Mouse (Mus musculus): ENCODE measurements around the gene Grm8.

The Grm8 gene

DNA sequence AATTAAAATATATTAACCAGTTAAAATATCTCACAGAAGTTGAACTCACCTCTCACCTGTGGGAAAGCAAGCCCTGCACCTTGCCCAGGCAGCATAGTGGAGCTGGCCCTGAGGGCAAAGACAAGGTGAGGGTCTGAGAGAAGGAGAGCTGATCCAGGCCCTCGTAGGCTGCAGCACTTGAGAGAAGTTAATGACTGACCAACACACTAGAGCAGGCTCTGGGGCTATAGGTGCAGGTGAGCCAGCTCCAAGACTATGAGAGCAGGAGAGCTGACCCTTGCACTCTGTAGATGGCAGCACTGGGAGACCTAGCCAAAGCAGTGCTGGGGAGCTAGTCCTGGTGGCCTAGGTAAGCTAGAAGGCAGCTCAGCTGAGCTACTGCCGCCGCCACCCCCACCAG is 499.1 kb downstream of the Grm8 start:
- no peak for DNase-seq (ENCODE audit: low spot score)

DNA sequence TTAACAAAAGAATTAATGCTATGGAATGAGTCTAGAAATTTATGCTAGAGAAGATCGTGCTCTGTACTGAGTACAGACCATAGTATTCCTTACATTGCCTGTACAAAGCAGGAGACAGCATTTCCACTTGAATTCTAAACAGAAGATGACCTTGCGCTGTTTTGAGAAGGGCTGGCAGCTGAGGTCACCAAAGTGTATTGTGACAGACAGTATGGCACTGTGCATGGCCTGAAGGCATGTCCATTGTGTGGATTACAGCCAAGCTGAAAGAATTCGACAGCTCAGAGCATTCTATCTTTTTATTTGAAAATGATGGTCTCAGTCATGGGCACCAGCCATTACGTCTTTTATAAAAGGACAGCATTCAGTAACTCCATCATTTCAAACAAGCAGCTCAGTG is 517.5 kb downstream of the Grm8 start:
- DNase-seq (ENCODE audit: low spot score), result no peak

DNA sequence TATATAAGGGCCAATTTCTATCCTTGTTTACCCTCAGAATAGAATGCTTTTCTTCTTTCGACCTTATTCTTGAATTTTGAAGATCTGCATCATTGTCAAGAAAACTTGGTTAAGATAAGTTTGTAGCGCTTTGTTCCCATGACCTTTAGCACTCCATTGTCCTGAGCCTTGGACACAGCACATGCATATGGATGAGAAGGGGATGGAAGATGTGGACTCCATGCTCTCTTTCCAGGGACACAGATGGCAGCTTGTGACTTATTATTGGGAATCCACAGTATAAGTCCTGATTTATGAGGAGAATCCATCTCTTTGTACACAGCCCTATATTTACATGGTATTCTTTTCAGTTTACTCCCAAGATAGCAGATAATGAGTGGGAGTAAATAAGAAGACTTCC is 554.5 kb downstream of the Grm8 start:
- no peak for DNase-seq (ENCODE audit: low spot score)

DNA sequence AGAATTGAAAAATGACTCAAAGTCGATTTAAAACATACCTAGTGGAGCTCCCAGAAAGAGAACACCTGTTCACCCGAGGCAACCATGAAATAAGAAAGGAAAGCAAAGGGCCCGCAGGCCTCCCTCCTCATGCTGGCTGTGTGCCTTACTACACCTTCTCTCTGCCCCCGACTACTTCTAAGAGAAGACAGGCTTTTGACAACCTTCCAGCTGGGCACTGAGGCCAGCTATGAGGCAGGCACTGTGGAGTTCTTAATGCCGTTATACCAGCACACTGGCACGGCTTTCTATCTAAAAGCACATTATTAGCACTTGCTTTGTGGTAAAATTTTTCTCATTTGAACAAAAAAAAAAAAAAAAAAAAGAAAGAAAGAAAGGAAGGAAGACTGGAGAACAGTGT is 589.5 kb downstream of the Grm8 start:
- no peak for DNase-seq (ENCODE audit: low spot score)

DNA sequence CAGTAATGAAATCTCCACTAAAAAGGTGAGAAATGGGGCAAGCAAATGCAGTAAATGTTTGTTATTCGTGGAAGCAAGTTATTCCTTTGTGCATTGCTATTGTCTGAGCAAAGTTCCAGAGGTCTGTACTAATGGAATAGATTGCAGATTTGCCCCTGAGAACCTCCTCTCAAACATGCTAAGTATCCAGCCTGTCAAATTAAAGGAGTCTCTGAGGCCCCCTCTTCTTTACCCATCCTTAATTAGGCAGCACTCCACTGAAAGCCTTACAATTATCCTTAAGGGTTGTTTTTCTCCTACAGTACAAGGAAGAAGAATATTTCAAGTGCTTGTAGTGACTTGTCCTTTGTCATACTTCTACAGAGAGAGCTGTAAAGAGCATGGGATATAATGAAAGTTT is 617.4 kb downstream of the Grm8 start:
- no peak for DNase-seq (ENCODE audit: low spot score)

GRCm38 (mm10) chr6:27460998-27461397 is 674.0 kb downstream of the Grm8 start:
- DNase-seq (ENCODE audit: low spot score), result no peak

GRCm38 (mm10) chr6:27408473-27408872 is 726.5 kb downstream of the Grm8 start:
- peak; percentile 58 for DNase-seq (ENCODE audit: low spot score)

DNA sequence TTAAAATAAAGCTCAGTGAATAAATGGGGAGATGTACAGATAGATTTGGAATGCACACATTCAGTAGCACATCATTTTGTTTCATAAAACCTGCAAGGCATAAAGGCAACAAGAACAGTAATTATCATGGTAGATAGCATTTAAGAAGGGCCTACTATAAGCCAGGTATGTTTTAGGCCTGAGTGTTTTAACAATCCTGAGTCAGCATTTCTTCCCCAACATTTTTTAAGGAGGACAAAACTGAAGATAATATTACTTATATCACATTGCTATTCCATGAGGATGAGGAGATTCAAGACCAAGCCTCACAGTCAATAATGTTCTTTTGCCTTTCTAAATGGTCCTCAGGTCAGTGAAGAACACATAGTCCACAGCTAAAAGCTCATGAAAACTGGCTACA is 762.6 kb downstream of the Grm8 start:
- no peak for DNase-seq (ENCODE audit: low spot score)

- DNase-seq (ENCODE audit: low spot score), result no peak
Measured at GRCm38 (mm10) chr6:27371095-27371494, 763.9 kb downstream of the Grm8 start.

DNA sequence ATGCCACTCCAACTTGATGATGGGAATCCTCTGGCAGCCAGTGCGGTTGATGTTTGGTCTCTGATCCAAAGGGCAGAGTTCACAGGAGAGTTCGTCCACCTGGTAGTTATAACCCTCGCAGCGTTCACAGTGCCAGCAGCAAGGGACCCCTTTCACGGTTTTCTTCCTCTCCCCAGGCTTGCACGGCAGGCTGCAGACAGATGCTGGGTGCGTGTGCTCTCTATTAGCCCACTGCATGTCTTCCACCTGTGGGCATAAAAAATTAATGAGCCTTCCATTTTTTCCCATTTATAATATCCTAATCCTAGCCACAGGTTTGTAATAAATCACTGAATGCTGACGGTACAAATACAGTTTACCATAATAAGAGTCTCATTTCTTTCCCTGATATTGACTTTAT is 771.2 kb downstream of the Grm8 start:
- no peak for DNase-seq (ENCODE audit: low spot score)

GRCm38 (mm10) chr6:27360440-27360839 is 774.5 kb downstream of the Grm8 start:
- no peak for DNase-seq (ENCODE audit: low spot score)

DNA sequence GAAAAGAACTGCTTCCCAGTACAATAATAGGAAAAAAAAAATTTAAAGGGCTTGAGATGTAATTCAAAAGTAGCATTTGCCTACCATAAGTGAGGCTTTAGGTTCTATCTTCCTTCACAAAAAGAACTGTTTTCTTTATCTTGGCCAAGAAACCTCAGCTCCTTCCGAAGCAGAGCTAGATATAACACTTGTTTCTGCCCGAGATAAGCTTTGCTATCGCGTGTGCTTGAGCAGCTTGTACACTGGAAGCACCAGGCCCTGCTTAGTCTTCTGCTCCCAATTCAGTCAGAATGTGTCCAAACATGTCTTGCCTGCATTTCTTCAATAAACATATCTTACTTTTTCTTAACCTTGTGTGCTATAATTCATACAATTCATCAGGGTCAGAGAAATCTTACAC is 783.8 kb downstream of the Grm8 start:
- no peak for DNase-seq (ENCODE audit: low spot score)

DNA sequence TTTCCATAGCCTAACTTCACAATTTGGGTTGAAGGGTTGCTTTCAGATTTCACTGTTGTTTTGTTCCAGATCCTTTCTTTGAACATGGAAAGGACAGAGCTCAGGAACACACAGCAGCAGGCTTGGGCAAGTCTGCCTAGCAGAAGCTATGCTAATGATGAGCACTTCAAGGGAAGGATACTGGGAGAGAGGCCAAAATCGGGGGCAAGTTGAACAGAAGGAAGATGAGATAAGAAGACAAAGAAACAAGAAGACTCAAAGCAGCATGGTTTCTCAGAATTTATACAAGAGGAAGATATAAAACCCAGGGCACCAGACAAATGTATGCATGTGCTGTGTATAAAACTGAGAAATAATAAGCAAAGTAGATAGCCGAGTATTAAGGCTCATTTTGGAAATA is 786.7 kb downstream of the Grm8 start:
- DNase-seq (ENCODE audit: low spot score), result no peak

- no peak for DNase-seq (ENCODE audit: low spot score)
Measured at GRCm38 (mm10) chr6:27346311-27346710, 788.7 kb downstream of the Grm8 start.

- peak; percentile 50 for DNase-seq (ENCODE audit: low spot score)
Measured at GRCm38 (mm10) chr6:27340131-27340530, 794.8 kb downstream of the Grm8 start.

DNA sequence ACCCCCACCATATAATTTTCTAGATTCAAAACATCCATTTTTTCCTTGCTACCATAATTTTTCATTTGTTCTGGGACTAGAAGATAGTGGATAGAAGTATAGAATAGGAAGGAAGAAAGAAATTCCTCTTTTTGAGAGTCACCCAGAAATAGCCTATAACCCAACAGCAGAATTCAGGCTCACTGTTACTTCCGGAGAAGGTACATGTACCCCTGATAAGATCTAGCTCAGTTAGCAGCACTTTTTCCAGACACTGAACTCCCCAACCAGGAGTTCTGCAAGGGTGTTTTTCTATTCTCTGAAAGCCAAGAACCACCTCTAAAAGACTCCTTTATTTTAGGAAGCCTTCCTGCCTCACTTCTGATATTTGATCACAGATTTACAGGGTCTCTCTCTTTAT is 816.4 kb downstream of the Grm8 start:
- DNase-seq (ENCODE audit: low spot score), result no peak

DNA sequence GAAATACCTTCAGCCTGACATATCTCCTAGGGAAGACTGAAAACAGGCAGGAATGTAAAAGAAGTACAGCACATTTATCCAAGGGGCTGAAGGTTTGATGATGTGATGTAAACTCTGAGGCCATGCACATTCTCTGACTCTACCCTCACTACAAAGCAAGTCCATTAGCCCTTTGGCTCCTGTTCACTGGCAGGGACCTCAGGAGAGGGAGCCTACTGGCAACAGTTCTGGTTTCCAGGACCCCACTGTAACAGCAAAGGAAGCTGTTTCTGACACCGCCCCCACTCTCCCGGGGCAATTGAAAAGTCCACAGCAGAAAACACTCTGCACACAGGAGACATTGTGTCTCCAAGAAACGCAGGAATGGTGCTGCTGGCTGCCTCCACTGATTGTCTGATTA is 817.6 kb downstream of the Grm8 start:
- no peak for DNase-seq (ENCODE audit: low spot score)

- no peak for DNase-seq (ENCODE audit: low spot score)
Measured at GRCm38 (mm10) chr6:27316018-27316417, 819.0 kb downstream of the Grm8 start.

DNA sequence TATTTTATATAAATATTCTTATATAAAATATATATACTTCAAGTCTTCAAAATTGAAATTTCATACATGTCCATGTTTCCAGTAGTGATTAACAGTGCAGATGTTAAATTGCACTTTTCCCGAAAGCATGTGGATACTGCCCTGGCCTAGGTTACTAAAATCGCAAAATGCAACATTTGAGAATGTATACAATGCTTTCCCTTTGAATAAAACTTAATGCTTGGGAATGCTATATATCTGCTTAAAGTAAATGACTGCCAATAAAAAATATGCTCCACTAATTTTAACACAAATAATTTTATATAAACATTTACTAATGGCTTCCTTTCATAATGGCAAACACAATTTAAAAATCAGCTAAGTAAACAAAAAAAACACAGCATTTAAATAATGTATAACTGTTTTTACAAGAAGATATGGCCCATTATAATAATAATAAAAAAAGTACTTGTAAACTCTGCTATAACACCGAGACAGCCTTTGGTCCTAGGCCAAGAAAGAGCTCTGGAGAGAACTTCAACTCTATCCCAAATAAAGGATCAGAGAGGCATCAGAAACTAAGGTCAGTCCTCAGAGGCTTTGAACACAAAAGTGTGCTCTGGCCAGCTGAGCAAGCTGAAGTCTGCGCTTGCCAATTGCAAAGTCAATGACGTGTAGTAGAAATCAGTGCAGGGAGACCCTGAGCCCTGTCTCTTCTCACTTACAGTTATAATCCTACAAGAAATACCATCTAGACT is 820.5 kb downstream of the Grm8 start:
- no peak for DNase-seq (ENCODE audit: low spot score)

DNA sequence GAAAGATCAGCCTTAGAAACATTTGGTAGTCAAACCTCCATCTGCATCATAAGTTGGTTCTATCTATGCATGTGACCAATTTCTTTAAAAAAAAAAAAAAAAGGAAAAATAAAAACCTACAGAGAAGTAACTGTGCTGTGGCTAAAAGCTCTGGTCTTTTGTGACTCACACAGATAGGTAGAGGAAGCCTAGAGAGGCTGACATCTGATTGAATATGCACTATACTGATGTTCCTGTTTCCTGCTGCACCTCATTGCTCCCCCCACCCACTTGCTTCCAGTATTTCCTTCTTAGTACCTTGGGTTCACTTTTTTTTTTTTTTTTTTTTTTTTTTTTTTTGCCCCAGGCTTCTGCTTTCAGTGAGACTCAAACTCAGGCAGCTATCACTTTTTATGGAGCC is 824.6 kb downstream of the Grm8 start:
- no peak for DNase-seq (ENCODE audit: low spot score)

- DNase-seq (ENCODE audit: low spot score), result no peak
Measured at GRCm38 (mm10) chr6:27305351-27305750, 829.6 kb downstream of the Grm8 start.

DNA sequence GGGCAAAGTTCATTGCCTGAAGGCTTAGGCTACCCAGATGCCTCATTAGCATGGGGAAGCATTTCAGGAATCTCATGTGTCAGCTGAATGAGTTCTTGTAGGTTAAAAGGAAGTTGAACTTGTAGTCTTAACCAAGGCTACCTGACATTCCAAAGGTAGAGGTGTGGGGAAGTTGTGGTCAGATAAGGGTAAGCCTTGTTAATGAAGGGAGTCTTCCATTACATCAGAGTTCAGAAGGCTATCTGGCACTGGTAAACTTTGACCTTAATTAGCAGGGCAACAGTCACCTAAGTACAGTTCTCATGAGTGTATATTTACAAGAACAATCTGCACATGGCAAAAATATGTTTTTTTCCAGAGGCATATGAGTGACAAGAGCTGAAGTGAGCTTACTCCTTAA is 870.0 kb downstream of the Grm8 start:
- no peak for DNase-seq (ENCODE audit: low spot score)

DNA sequence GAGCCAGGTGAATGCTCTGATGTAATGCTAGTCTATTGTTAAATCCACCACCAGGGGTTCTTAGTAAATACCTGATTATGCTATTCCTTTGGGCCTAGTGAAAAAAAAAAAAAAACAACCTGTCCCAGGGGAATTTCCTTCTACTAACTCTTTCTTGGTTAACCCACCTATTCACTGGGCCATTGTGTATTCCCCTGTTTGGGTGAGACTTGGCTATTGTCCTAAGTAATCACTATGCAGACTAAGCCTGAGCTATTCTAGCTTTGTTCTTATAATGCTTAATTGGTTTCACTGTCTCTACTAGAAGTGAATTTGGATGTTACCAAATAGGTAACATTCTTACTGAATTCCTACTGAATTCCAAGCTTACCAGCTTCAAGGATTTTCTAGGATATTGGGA is 872.4 kb downstream of the Grm8 start:
- DNase-seq (ENCODE audit: low spot score), result no peak

GRCm38 (mm10) chr6:27240416-27240815 is 894.6 kb downstream of the Grm8 start:
- no peak for DNase-seq (ENCODE audit: low spot score)

DNA sequence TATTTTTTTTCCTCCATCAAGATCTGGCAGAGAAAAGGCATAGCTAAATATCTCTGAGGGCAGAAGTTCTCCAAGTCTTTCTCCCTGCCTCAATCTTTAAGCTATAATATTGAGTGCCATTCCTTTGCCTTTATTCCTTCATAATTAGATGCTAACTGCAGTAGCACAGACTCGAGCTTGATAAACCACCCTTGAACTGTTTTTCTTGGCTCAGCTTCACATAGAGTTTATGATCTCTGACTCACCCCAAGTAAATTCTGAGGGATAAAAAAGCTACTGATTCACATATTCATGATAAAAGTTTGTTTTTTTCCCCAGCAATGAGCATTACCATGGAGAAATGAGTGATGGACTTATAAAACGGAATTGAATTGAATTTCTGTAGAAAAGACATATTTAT is 895.0 kb downstream of the Grm8 start:
- no peak for DNase-seq (ENCODE audit: low spot score)

Data from layer of hippocampus, adult 11-12 months (tissue).